Mouse (Mus musculus) gastrocnemius, adult 2 months (tissue): ENCODE results near the gene Tuba1b. TPM values are rescaled to one million over a fixed set of nuclear protein-coding genes. Genes with fewer than 3 reads are reported as not detected.
A peak's percentile ranks its signal among the peaks of the same experiment; 100 is the strongest.
"Not testable (repeated sequence)": the region's sequence is repeated elsewhere in the genome, so short reads cannot be mapped to it uniquely, and the experiment has no call there.

Experiments
- DNase-seq: peaks from one replicate; pipeline ENCODE4 v3.0.0; 2022
- H3K27ac ChIP-seq: fragments of 200-600 bp; 2 replicates; pipeline ENCODE4 v1.8.1; 2022; ENCODE audit warnings: mild to moderate bottlenecking
- H3K4me3 ChIP-seq: fragments of 200-600 bp; 2 replicates; pipeline ENCODE4 v1.8.1; 2022; ENCODE audit warnings: mild to moderate bottlenecking, moderate library complexity
- CTCF ChIP-seq: fragments of 200-600 bp; IDR thresholded peaks from 2 replicates; pipeline ENCODE4 v1.8.1; 2022; ENCODE audit warnings: antibody characterized with exemption, mild to moderate bottlenecking, moderate library complexity
- intact Hi-C: fragments of 180-260 bp; cut with DNase I; formaldehyde crosslinking; loops from one replicate; pipeline ENCODE4 v1.15.1; 2025
- total RNA-seq, 2 experiments: library from RNA; stranded (reverse); gene quantifications; 2 replicates each; pipeline ENCODE4 v1.2.3; 2021

Gene Tuba1b
- total RNA-seq, 2 experiments from 2014 or later = 15.8 to 33.9 TPM

DNA sequence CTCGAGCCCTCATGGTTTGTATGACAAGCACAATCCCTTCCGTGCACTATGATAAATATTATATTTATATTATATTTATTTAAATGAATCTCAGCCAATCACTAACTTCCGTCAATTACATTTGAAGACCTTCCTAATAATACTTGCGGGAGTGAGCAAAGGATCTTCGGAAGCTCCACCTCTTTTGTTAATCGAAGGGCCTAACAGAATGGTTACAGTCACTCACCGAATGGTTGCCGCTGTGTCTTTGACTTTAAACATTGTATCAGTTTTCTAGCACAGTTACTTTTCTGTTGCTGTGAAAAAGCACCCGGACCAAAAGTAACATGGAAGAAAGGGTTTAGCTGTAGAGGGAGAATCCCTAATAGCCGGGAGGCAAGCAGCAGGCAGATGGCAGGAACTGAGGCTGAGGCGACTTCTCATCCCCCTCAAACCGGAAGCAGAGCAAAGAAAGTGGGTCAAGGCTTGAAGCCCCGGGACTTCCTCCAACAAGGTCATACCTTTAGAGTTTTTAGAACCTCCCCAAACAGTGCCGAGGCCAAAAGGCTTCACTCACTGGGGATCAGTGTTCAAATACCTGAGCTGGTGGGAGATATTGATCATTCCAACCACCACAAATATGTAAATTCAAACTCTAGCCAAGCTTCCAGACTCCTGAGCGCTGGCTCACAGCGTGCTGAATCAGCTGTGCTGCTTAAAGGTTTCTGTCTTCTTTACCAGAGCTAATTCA lies 35.2 kb upstream of the Tuba1b start:
- H3K4me3 ChIP-seq = peak overlapping the region; percentile 52
- intact Hi-C loops = no loop called here
- TF ChIP-seq CTCF = no peak
- H3K27ac ChIP-seq = peak overlapping the region; percentile 48
- peak; percentile 47 for DNase-seq

GRCm38 (mm10) chr15:98968701-98969371 lies 34.5 kb upstream of the Tuba1b start:
- Histone ChIP-seq H3K27ac (peak overlapping the region; percentile 48), H3K4me3 (peak overlapping the region; percentile 52)
- DNase-seq = no peak
- intact Hi-C loops = no loop called here
- TF ChIP-seq CTCF = no peak

GRCm38 (mm10) chr15:98959531-98959930 lies 25.2 kb upstream of the Tuba1b start:
- no peak for TF ChIP-seq CTCF
- DNase-seq = no peak
- no peak overlapping the region for H3K27ac ChIP-seq
- intact Hi-C loops = no loop called here
- H3K4me3 ChIP-seq = no peak overlapping the region

- TF ChIP-seq CTCF = no peak
- H3K27ac ChIP-seq = no peak overlapping the region
- intact Hi-C loops = no loop called here
- no peak overlapping the region for H3K4me3 ChIP-seq
- no peak for DNase-seq
These were observed 24.6 kb upstream of the Tuba1b start for GRCm38 (mm10) chr15:98958901-98959420.

DNA sequence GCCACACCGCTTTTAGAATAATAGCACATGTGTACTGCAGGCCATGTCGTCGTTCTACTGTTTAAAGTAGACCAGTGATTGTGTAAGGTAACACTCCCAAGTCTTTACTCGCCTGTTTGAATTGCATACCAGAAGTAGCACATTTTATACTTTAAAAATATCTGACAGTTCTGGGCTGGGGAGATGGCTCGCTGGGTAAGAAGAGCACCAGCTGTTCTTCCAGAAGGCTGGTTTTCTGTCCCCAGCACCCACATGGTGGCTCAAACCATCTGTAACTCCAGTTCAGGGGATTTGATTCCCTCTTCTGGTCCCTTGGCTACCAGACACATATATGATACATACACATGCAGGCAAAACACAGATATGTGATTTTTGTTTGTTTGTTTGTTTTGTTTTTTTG lies 23.1 kb upstream of the Tuba1b start:
- no peak for DNase-seq
- Histone ChIP-seq H3K4me3 (no peak overlapping the region), H3K27ac (no peak overlapping the region)
- no peak for TF ChIP-seq CTCF
- intact Hi-C loops = no loop called here

DNA sequence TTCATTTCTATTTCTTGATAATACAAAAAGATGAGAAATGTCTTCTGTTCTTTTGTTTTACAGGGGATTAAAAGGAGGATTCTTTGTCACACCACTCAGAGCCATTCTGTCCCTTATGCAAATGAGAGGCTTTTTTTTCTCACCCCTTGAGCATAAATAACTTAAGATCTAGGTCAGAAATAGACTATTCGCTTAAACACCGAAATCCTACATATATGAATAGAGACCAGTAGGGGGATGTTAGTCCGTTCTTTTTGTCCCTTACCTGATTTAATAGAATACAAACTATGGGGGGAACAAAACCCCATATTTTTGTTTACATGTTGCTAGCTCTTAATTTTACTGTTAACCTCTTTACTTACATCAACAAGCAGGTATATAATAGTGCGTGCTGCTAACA lies 21.6 kb upstream of the Tuba1b start:
- DNase-seq = no peak

DNA sequence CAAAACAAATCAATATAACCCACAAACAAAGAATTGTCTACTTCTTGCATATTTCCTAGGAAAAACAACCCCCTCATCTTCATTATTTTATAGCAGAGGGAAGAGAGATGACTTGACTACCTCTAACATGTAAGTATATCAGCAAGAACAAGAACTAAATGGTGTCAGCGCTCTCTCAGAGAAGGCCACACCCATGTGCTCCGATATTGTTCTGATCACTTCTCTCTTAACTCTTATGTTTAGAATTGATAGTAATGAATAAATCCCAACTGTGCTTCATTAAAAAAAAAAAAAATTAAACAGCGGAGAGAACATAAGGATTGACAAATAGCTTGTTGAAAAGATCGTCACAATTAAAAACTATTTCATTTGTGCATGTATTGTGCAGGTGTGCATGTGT lies 21.0 kb upstream of the Tuba1b start:
- H3K27ac ChIP-seq = peak overlapping the region; percentile 96; the same call in 1 of the 2 replicates
- intact Hi-C loops = no loop called here
- no peak overlapping the region for H3K4me3 ChIP-seq
- DNase-seq = no peak
- TF ChIP-seq CTCF = no peak

More for the DNA sequence above, 21.6 kb upstream of the Tuba1b start:
- intact Hi-C loops = no loop called here
- Histone ChIP-seq H3K27ac (no peak overlapping the region), H3K4me3 (no peak overlapping the region)
- TF ChIP-seq CTCF = no peak

DNA sequence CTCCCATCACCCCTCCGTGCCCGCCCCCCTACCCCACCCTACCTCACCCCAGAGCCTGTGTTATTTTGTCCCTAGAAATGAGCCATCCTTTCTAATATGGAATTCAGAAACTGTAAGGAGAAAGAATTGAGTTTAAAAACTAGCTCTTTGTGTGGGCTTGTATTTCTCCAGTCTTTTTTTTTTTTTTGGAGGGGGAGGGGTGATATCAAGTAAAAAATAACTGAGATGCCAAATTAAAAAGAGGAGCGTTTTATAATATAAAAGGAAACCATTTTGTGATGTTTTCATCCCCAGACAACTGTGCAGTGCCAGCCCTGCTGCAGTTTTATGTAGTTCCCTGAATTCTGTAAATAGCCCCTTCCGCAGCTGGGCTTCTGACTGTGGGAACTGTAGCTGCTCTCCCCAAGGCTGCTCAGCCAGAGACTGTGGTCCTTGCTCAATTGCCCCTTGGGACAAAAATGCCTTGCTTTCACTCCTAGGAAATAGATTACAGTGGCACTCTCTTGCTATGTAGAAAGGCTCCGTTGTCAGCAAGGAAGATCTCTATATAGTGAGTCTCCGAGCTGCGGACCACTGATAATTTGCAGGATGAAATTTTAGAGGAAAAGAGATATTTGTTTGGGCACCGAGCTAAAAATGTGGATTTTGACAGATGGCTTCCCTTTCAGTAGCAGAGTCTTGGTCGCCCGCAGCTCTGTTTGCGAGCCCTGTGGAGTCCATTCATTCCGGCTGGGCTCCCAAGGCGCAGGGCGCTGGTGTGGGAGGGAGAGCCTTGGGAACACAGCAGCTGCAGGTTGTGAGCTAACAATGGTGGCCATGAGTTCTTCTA lies 20.3 kb upstream of the Tuba1b start:
- TF ChIP-seq CTCF = no peak
- H3K4me3 ChIP-seq = peak overlapping the region; percentile 91
- intact Hi-C loops = no loop called here

GRCm38 (mm10) chr15:98953401-98954356 lies 19.3 kb upstream of the Tuba1b start, which contains the start of the genes Gm49450 and Tuba1a:
Gene Gm49450 (minus strand): TSS chr15:98953551.
Gene Tuba1a (minus strand): TSS chr15:98953703.
- intact Hi-C loops = loop anchor here (1.0 kb wide), 1 partner anchor 40 kb away; no protein-coding TSS in a partner anchor
- TF ChIP-seq CTCF = no peak
- H3K4me3 ChIP-seq = peak within 1 kb of the TSS; percentile 91
- peak; percentile 91 for DNase-seq
- peak within 1 kb of the TSS; percentile 96 for H3K27ac ChIP-seq

More for the DNA sequence above, 20.3 kb upstream of the Tuba1b start:
- peak overlapping the region; percentile 96 for H3K27ac ChIP-seq
- DNase-seq = no peak

DNA sequence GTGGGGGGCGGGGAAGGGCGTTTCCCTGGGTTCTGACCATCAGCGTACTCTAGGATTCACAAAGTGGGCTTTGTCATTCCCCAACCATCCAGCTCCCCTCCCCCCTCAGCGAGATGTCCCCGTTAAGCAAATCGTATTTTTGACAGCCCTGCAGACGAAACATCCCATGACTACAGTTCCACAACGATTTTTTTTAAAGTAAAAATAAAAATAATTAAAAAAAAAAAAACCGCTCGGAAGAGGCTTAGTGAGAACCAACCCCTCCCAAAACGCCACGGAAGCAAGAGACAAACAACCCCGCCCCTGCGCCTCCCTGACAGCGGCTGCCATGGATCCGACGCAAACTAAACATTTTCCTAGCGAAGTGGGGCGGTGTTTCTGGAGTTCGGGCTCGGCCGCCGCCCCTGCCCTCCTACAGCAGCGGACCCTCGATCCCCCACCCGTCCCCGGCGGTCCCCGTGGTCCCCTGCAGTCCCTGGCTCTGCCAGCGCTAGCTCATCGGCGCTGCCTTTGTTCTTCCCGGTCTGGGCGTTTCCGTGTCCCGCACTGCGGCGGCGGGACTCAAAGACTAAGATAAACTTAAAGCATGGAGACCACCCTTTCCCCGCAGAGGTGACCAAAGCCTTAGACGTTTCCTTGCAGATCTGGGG lies 18.5 kb upstream of the Tuba1b start:
- intact Hi-C loops = loop anchor here (1.0 kb wide), 1 partner anchor 40 kb away; no protein-coding TSS in a partner anchor
- DNase-seq = peak; percentile 77
- peak; percentile 58 for TF ChIP-seq CTCF
- peak overlapping the region; percentile 91 for H3K4me3 ChIP-seq
- H3K27ac ChIP-seq = peak overlapping the region; percentile 96

- H3K27ac ChIP-seq = peak overlapping the region; percentile 96
- no peak for TF ChIP-seq CTCF
- no peak for DNase-seq
- H3K4me3 ChIP-seq = peak overlapping the region; percentile 91
- intact Hi-C loops = no loop called here
These were observed 17.7 kb upstream of the Tuba1b start for GRCm38 (mm10) chr15:98952063-98952455.

DNA sequence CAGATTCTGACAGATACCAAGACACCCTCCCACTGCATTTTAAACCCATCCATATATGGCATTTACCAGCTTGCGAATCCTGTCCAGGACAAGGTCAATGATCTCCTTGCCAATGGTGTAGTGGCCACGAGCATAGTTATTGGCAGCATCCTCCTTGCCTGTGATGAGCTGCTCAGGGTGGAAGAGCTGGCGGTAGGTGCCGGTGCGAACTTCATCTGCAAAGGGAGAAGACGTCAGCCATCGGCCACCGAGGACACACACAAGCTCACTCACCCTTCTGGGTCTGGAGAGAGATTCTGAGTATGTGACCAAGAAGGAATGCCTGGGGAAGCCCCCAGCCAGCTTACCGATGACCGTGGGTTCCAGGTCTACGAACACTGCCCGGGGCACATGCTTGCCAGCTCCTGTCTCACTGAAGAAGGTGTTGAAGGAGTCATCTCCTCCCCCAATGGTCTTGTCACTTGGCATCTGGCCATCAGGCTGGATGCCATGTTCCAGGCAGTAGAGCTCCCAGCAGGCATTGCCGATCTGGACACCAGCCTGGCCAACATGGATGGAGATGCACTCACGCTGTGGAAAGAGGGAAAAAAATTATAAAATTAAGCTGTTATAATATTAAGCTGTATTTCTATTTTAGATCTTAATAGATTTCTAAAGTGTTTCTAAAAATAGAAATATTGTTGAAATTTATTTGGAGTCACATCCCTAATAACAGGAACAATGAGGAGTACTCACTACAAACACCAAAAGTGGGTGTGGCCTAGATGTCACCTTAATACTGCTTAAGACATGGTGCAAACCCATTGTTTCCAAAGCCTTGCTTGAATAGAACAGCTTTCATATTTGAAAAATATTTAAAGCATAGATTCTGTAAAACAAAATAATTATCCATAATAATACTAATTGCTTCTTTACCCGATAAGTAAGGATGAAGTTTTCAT lies 17.0 kb upstream of the Tuba1b start:
- Histone ChIP-seq H3K4me3 (peak overlapping the region; percentile 91), H3K27ac (peak overlapping the region; percentile 96)
- DNase-seq, intact Hi-C loops: not testable (repeated sequence)
